In genomic region chr7:68917137-68917875, GRCm38 (mm10) we compare ENCODE assay signal across 7 mouse cellular contexts.
A peak's percentile ranks its signal among the peaks of the same experiment; 100 is the strongest.
DNase-seq lines count a peak whose midpoint lies in the region; ATAC-seq lines count a peak whose summit lies in the region.

No protein-coding gene starts in this region.

- H3K36me3 ChIP-seq in intestine, embryonic 15.5 days, result no peaks in the 10 kb centered on the region
- H3K36me3 ChIP-seq in liver, embryonic 15.5 days (replicated peaks), result no peaks in the 10 kb centered on the region

- DNase-seq in thymus, postnatal 4 days, result peak; percentile 9
- no peak for DNase-seq in thymus, postnatal 0 days (ENCODE audit: low spot score)
- no peak for DNase-seq in layer of hippocampus, postnatal 36 days
- DNase-seq in layer of hippocampus, adult 11-12 months (ENCODE audit: low spot score), result no peak
- DNase-seq in layer of hippocampus, postnatal 10 days (ENCODE audit: low spot score in 2 of 2), result no peak

- peak overlapping the region; percentile 43 for H3K4me2 ChIP-seq in intestine, embryonic 15.5 days (replicated peaks)
- peak overlapping the region; percentile 44 for H3K4me2 ChIP-seq in liver, embryonic 15.5 days

- no peaks in the 10 kb centered on the region for H3K9me3 ChIP-seq in intestine, embryonic 15.5 days
- no peaks in the 10 kb centered on the region for H3K9me3 ChIP-seq in liver, embryonic 15.5 days (replicated peaks)

- H3K4me1 ChIP-seq in intestine, embryonic 15.5 days (replicated peaks), result 0 out of 2 replicates have a peak, but pooled peaks cover 4% of the 10 kb centered on the region
- H3K4me1 ChIP-seq in liver, embryonic 15.5 days (replicated peaks), result no peaks in the 10 kb centered on the region

- 21% methylated on average over 21 of the region's 21 CpGs for WGBS in intestine, embryonic 15.5 days
- 11% methylated on average over 21 of the region's 21 CpGs for WGBS in liver, embryonic 15.5 days (ENCODE audit: insufficient replicate concordance)

- H3K27ac ChIP-seq in intestine, embryonic 15.5 days, result no peak overlapping the region
- H3K27ac ChIP-seq in liver, embryonic 15.5 days (replicated peaks), result no peak overlapping the region

- no peak overlapping the region for H3K9ac ChIP-seq in intestine, embryonic 15.5 days
- no peak overlapping the region for H3K9ac ChIP-seq in liver, embryonic 15.5 days

- no peak; the same call in 1 of the 2 replicates for ATAC-seq in intestine, embryonic 15.5 days
- no peak for ATAC-seq in liver, embryonic 15.5 days (ENCODE audit: insufficient read depth)

- H3K4me3 ChIP-seq in intestine, embryonic 15.5 days (replicated peaks), result no peak overlapping the region
- H3K4me3 ChIP-seq in liver, embryonic 15.5 days (replicated peaks), result peak overlapping the region; percentile 2; the same call in 1 of the 2 replicates

- no peaks in the 10 kb centered on the region for H3K27me3 ChIP-seq in intestine, embryonic 15.5 days (replicated peaks)
- no peaks in the 10 kb centered on the region for H3K27me3 ChIP-seq in liver, embryonic 15.5 days
